Mouse (Mus musculus) testis, adult 2 months (tissue): ENCODE measurements around the gene Spaca7. TPM values are rescaled to one million over a fixed set of nuclear protein-coding genes. Genes with fewer than 3 reads are reported as not detected.
A peak's percentile ranks its signal among the peaks of the same experiment; 100 is the strongest.

Experiments used
- H3K27ac ChIP-seq: fragments of 200-500 bp; 2 replicates; pipeline ENCODE4 v1.5.1; 2012; ENCODE audit warnings: low read depth, low read length; ENCODE audit not compliant: control insufficient read depth, insufficient read depth
- H3K27me3 ChIP-seq: fragments of 200-500 bp; 2 replicates; pipeline ENCODE4 v1.6.1; 2012; ENCODE audit warnings: mild to moderate bottlenecking, low read length, moderate library complexity; ENCODE audit not compliant: control insufficient read depth, insufficient read depth
- H3K36me3 ChIP-seq: fragments of 200-500 bp; 2 replicates; pipeline ENCODE4 v1.6.1; 2012; ENCODE audit warnings: mild to moderate bottlenecking, low read length; ENCODE audit not compliant: control insufficient read depth, insufficient read depth
- H3K4me1 ChIP-seq: fragments of 200-500 bp; 2 replicates; pipeline ENCODE4 v1.6.1; 2012; ENCODE audit warnings: low read length; ENCODE audit not compliant: control insufficient read depth, insufficient read depth
- H3K4me3 ChIP-seq: fragments of 200-500 bp; 2 replicates; pipeline ENCODE4 v1.5.1; 2012; ENCODE audit warnings: low read depth, mild to moderate bottlenecking, low read length, moderate library complexity, mixed read lengths; ENCODE audit not compliant: control insufficient read depth
- CTCF ChIP-seq: fragments of 200-500 bp; IDR thresholded peaks from 2 replicates; pipeline ENCODE4 v1.5.1; 2012; ENCODE audit warnings: low read depth, mild to moderate bottlenecking, inconsistent platforms, low read length, moderate library complexity; ENCODE audit not compliant: control insufficient read depth, insufficient read depth, insufficient replicate concordance
- POLR2A ChIP-seq: fragments of 200-500 bp; IDR thresholded peaks from 2 replicates; pipeline ENCODE4 v1.6.1; 2012; ENCODE audit warnings: low read depth, mild to moderate bottlenecking, inconsistent platforms, low read length, moderate library complexity; ENCODE audit not compliant: control insufficient read depth
- polyA plus RNA-seq: library from polyadenylated mRNA; depleted of rRNA; stranded (reverse); fragments of >200 nt; gene quantifications from 2 replicates; pipeline ENCODE4 v1.2.3, GENCODE M21; 2012; rRNA removed

The Spaca7 gene
- polyA plus RNA-seq, 1 experiment, result 101 TPM

DNA sequence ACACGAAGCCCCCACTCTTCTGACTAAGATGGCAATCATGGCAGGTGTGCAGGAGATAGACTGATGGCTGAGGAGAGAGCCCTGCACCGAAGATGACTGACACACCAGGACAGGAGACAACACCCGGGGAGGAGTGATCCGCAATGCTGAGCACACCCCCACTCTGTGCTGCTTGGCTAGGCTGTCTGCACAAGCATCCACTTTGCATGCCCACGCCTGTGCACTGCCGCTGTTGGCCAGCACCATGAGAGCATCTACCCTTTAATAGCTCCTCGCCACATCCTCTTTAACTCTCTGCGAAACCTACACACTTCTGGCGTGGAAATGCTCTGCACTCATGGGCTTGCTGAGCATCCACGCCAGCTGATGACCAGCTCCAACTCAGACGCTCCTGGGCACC, 65.6 kb downstream of the Spaca7 start:
- no peaks in the 10 kb centered on the region for H3K4me1 ChIP-seq
- no peak for TF ChIP-seq CTCF
- TF ChIP-seq POLR2A, result no peak
- H3K27me3 ChIP-seq, result no peaks in the 10 kb centered on the region
- H3K36me3 ChIP-seq, result peaks cover 1% of the 10 kb centered on the region
- H3K4me3 ChIP-seq, result no peak overlapping the region
- H3K27ac ChIP-seq, result no peak overlapping the region

DNA sequence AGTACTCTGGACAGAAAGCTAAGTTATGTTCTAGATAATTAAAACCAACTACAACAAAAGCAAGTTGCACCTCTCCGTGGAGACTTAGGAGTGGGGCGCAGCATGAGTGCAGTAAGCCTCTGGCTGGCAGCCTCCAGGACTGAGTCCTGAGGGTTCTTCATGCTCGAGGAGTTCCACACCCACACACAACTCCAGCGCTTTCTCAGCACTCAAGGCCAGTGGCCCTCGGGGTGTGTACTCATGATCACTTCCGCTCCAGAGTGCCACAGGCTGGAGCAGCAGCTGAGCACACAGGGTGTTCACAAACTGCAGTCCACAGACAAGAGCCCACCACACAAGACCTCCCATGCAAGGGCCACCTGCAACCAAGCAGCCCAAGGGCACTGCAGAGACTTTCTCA, 68.7 kb downstream of the Spaca7 start:
- no peak overlapping the region for H3K4me3 ChIP-seq
- TF ChIP-seq POLR2A (no peak), CTCF (no peak)
- H3K27ac ChIP-seq, result no peak overlapping the region
- H3K36me3 ChIP-seq, result no peaks in the 10 kb centered on the region; the same call in none of the 2 replicates
- H3K27me3 ChIP-seq, result no peaks in the 10 kb centered on the region
- H3K4me1 ChIP-seq, result no peaks in the 10 kb centered on the region

DNA sequence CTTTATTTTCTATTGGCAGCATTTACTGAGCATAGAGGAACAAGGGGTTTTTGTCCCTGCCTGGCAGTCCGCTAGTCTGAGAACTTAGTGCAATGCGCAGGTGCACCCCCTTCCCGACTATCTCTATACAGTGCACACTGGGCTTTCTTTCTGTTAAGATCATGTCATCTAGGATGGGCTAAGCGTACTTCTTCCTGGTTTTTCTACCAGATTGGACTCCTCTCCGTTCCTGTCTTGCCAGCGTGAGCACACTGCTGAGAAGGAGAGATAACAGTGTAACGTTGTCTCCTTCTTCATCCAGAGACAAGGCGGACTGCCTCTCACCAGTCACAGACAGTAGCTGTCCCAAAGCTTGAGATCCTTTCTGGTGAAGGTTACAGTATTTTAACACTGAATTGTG, 71.5 kb downstream of the Spaca7 start:
- Histone ChIP-seq H3K27me3 (no peaks in the 10 kb centered on the region), H3K27ac (0 out of 2 replicates have a peak overlapping the region, but pooled peaks have one; percentile 16), H3K4me1 (no peaks in the 10 kb centered on the region), H3K4me3 (no peak overlapping the region), H3K36me3 (peaks cover 2% of the 10 kb centered on the region; the same call in 1 of the 2 replicates)
- TF ChIP-seq CTCF (no peak), POLR2A (no peak)

DNA sequence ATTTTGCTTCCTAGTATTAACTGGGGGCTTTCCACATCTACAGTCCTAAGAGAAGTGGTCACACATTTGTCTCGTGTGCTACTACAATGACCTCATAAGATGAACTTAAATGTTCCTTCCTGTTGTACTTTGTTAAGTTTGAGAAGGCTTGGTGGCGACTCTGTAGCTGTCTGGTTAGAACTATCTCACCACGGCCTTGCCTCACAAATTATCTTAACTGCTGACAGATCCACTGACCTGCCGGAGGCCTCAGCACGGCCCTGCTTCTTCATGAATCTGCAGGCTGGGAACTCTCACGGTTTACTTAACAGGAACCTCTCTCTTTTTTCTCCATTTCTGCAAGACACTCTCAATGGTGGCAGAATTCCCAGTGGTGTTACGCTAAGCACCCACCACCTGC, 72.1 kb downstream of the Spaca7 start:
- no peak overlapping the region for H3K4me3 ChIP-seq
- peaks cover 2% of the 10 kb centered on the region; the same call in 1 of the 2 replicates for H3K36me3 ChIP-seq

DNA sequence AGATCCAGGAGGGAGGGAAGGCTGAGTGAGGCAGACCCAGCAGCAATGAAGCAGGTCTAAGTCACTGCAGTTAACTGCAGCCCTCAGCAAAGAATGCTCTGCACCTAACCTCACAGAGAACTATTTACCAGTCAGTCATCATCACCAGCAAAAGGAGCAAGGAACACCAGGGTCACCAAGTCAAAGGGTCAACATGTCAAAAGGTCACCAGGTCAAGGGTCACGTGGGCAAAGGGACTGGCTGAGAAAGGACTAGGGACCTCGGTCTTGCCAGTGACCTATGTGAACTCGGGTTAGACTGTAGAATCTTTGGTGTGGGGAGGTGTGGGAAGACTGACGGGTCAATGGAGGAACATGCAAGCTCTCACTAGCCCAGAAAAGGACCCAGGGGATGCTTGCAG, 73.7 kb downstream of the Spaca7 start:
- TF ChIP-seq CTCF (no peak), POLR2A (no peak)
- H3K4me1 ChIP-seq, result no peaks in the 10 kb centered on the region
- no peaks in the 10 kb centered on the region for H3K27me3 ChIP-seq
- peaks cover 2% of the 10 kb centered on the region for H3K36me3 ChIP-seq
- no peak overlapping the region for H3K27ac ChIP-seq
- no peak overlapping the region for H3K4me3 ChIP-seq

More for the DNA sequence above, 72.1 kb downstream of the Spaca7 start:
- Histone ChIP-seq H3K27ac (no peak overlapping the region), H3K27me3 (no peaks in the 10 kb centered on the region), H3K4me1 (no peaks in the 10 kb centered on the region)
- TF ChIP-seq CTCF (no peak), POLR2A (no peak)

DNA sequence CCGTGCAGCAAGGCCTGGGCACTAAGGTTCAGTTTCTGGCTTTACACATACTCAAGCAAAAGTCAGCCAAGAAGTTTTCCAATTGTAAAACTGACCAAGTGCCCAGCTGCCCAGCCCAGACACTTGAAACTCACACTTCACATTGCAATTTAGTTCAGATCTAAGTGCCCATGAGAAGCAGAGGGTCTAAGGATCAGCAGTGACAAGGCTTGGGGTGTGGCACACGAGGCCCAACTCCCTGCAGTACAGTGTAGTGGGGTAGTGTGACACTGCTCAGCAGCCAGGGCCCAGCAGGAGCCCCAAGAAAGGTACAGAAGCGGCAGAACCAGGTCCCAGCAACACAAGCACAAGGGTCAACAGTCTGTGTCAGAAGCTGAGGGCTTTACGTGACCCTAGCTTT, 76.1 kb downstream of the Spaca7 start:
- no peaks in the 10 kb centered on the region for H3K27me3 ChIP-seq
- no peak for TF ChIP-seq POLR2A
- TF ChIP-seq CTCF, result no peak
- no peak overlapping the region for H3K4me3 ChIP-seq
- no peak overlapping the region for H3K27ac ChIP-seq
- peaks cover 4% of the 10 kb centered on the region for H3K36me3 ChIP-seq
- no peaks in the 10 kb centered on the region for H3K4me1 ChIP-seq

Other genes starting within 250 kb of the Spaca7 start
- gene Sox1, start 177.7 kb upstream of the Spaca7 start, polyA plus RNA-seq, result 0.91 and 1.6 TPM in 2 replicates
- gene Tubgcp3, start 99.2 kb downstream of the Spaca7 start, polyA plus RNA-seq, result 14.2 and 16.8 TPM in 2 replicates
- 83.0 and 94.5 TPM in 2 replicates for gene Atp11a, start 184.0 kb downstream of the Spaca7 start, polyA plus RNA-seq